Mouse (Mus musculus) v-Abl transformed pro-B cells (cell line): ENCODE results near the gene Zc2hc1b.

Experiments
- in situ Hi-C, 2 experiments: fragments of 400-800 bp; cut with MboI; formaldehyde crosslinking; loops; one replicate each; pipeline ENCODE4 v1.15.1; 2025; ENCODE audit not compliant: unreplicated experiment in 2 of 2

Zc2hc1b gene

GRCm38 (mm10) chr10:13180211-13180610 lies 2.4 kb upstream of the Zc2hc1b start:
- in situ Hi-C loops, result loop anchor here (10.0 to 25.0 kb wide), 3 partner anchors 257 to 1507 kb away; partner anchors contain the start of genes Adat2 (in 1 of the 2) and Pex3 (in 1 of the 2)

GRCm38 (mm10) chr10:13175866-13176265 lies 2.0 kb downstream of the Zc2hc1b start:
- in situ Hi-C loops, result loop anchor here in 1 of 2 experiments (25.0 kb wide), 2 partner anchors 261 to 1511 kb away; no protein-coding TSS in a partner anchor

- in situ Hi-C loops, result no loop called here
Observed at GRCm38 (mm10) chr10:13172798-13173221, 5.0 kb downstream of the Zc2hc1b start.

- in situ Hi-C loops, result no loop called here
Observed at GRCm38 (mm10) chr10:13171461-13171860, 6.4 kb downstream of the Zc2hc1b start.

- in situ Hi-C loops, result no loop called here
Observed at GRCm38 (mm10) chr10:13170739-13171448, 6.9 kb downstream of the Zc2hc1b start.

GRCm38 (mm10) chr10:13168461-13168860 lies 9.4 kb downstream of the Zc2hc1b start:
- in situ Hi-C loops, result no loop called here

GRCm38 (mm10) chr10:13162031-13162430 lies 15.8 kb downstream of the Zc2hc1b start:
- in situ Hi-C loops, result no loop called here

- in situ Hi-C loops, result no loop called here
Observed at GRCm38 (mm10) chr10:13160913-13161312, 16.9 kb downstream of the Zc2hc1b start.

GRCm38 (mm10) chr10:13155377-13155776 lies 22.4 kb downstream of the Zc2hc1b start:
- in situ Hi-C loops, result no loop called here

- in situ Hi-C loops, result no loop called here
Observed at GRCm38 (mm10) chr10:13152811-13153364, 24.9 kb downstream of the Zc2hc1b start.

GRCm38 (mm10) chr10:13151353-13151752 lies 26.5 kb downstream of the Zc2hc1b start:
- in situ Hi-C loops, result no loop called here

GRCm38 (mm10) chr10:13150435-13150834 lies 27.4 kb downstream of the Zc2hc1b start:
- in situ Hi-C loops, result no loop called here

- in situ Hi-C loops, result no loop called here
Observed at GRCm38 (mm10) chr10:13140434-13140833, 37.4 kb downstream of the Zc2hc1b start.

GRCm38 (mm10) chr10:13137906-13138305 lies 39.9 kb downstream of the Zc2hc1b start:
- in situ Hi-C loops, result no loop called here

GRCm38 (mm10) chr10:13135751-13136150 lies 42.1 kb downstream of the Zc2hc1b start:
- in situ Hi-C loops, result no loop called here

- in situ Hi-C loops, result no loop called here
Observed at GRCm38 (mm10) chr10:13135276-13135675, 42.5 kb downstream of the Zc2hc1b start.

- in situ Hi-C loops, result no loop called here
Observed at GRCm38 (mm10) chr10:13133850-13134249, 44.0 kb downstream of the Zc2hc1b start.

- in situ Hi-C loops, result no loop called here
Observed at GRCm38 (mm10) chr10:13127946-13128345, 49.9 kb downstream of the Zc2hc1b start.

GRCm38 (mm10) chr10:13127335-13127734 lies 50.5 kb downstream of the Zc2hc1b start:
- in situ Hi-C loops, result no loop called here

GRCm38 (mm10) chr10:13125811-13126210 lies 52.0 kb downstream of the Zc2hc1b start:
- in situ Hi-C loops, result no loop called here

- in situ Hi-C loops, result no loop called here
Observed at GRCm38 (mm10) chr10:13119300-13119699, 58.5 kb downstream of the Zc2hc1b start.

- in situ Hi-C loops, result no loop called here
Observed at GRCm38 (mm10) chr10:13118770-13119102, 59.1 kb downstream of the Zc2hc1b start.
